Mouse (Mus musculus) monocyte, adult 59 days (primary cell): Measurements from ENCODE around the gene Rprm. TPM values are rescaled to one million over a fixed set of nuclear protein-coding genes. Genes with fewer than 3 reads are reported as not detected.

Source experiments
- total RNA-seq, 2 experiments: library from RNA; stranded (reverse); gene quantifications; one replicate each; pipeline ENCODE4 v1.2.4; 2023

The Rprm gene
- total RNA-seq = not detected

DNA sequence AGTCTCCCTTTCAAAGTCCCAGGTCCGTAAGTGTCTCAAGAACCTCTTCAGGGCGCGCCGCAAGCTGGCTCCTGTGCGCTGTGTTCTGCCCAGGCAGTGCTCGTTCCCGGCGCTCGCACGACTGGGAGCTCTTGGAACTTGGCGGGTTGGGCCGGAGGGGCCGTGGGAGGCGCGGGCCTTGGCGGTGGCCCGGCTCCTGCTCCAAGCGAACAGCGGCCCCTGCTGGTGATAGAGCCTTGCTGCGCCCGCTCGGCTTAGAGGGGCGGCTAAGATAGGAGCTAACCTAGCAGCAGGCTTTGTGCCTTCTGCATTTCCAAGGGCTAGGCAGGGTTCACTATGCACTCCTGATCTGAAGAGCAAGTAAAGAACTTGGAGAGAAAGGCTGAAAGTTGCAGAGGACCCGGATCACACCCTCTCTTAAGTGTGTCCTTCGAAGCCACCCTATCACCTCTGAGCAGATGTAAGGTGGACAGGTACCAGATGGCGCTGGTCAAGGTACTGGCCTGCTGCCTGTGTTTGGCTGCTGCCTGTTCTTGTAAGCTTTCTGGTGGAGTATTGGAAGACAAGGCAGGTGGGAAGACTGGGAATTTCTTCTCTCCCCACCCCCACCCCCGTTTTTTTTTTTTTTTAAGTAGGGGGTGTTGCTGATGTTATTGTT is at the start of gene Rprm:
Rprm (minus strand) TSS at position 123 of the 658 bp plus-strand sequence.

